Mouse (Mus musculus) midbrain, postnatal 0 days (tissue): Measurements from ENCODE around the gene Cenpb. TPM values are rescaled to one million over a fixed set of nuclear protein-coding genes. Genes with fewer than 3 reads are reported as not detected.

Experiments used
- ATAC-seq: fragments of 200-750 bp; cut with Nextera tagmentation; 2 replicates; pipeline ENCODE4 v1.8.0; 2017; ENCODE audit warnings: moderate number of reproducible peaks, mild to moderate bottlenecking, moderate TSS enrichment, moderate library complexity; ENCODE audit not compliant: low FRiP score
- DNase-seq: peaks from one replicate; pipeline ENCODE4 v3.0.0-alpha.2; 2015; ENCODE audit warnings: low spot score
- H3K27ac ChIP-seq: fragments of 300-500 bp; sonication (generic); 2 replicates; pipeline ENCODE4 v1.5.1; 2014; ENCODE audit warnings: low read depth, mild to moderate bottlenecking, low read length, mixed read lengths
- H3K27me3 ChIP-seq: fragments of 300-500 bp; sonication (generic); 2 replicates; pipeline ENCODE4 v1.6.1; 2014; ENCODE audit warnings: low read length, control low read depth, mixed read lengths; ENCODE audit not compliant: insufficient read depth
- H3K36me3 ChIP-seq: fragments of 300-500 bp; sonication (generic); 2 replicates; pipeline ENCODE4 v1.6.1; 2014; ENCODE audit warnings: low read length, control low read depth, mixed read lengths; ENCODE audit not compliant: insufficient read depth
- H3K4me1 ChIP-seq: fragments of 300-500 bp; sonication (generic); 2 replicates; pipeline ENCODE4 v1.6.1; 2014; ENCODE audit warnings: mild to moderate bottlenecking, control low read depth, antibody characterized with exemption, low read length, mixed read lengths; ENCODE audit not compliant: insufficient read depth
- H3K4me2 ChIP-seq: fragments of 300-500 bp; sonication (generic); 2 replicates; pipeline ENCODE4 v1.6.1; 2014; ENCODE audit warnings: low read depth, mild to moderate bottlenecking, low read length, mixed read lengths; ENCODE audit not compliant: poor library complexity, severe bottlenecking
- H3K4me3 ChIP-seq: fragments of 300-500 bp; sonication (generic); 2 replicates; pipeline ENCODE4 v1.5.1; 2014; ENCODE audit warnings: low read depth, mild to moderate bottlenecking, low read length, moderate library complexity
- H3K9ac ChIP-seq: fragments of 300-500 bp; sonication (generic); replicated peaks from 2 replicates; pipeline ENCODE4 v1.6.1; 2014; ENCODE audit warnings: mild to moderate bottlenecking, low read length, moderate library complexity, mixed read lengths; ENCODE audit not compliant: poor library complexity, severe bottlenecking
- H3K9me3 ChIP-seq: fragments of 300-500 bp; sonication (generic); 2 replicates; pipeline ENCODE4 v1.6.1; 2016; ENCODE audit warnings: low read length, control low read depth
- CTCF ChIP-seq: IDR thresholded peaks from 2 replicates; pipeline ENCODE4 v1.5.1; 2016; ENCODE audit warnings: antibody characterized with exemption, mild to moderate bottlenecking
- WGBS: fragments of 180-500 bp; shearing (Covaris S2); extraction: QIAGEN DNeasy Blood & Tissue Kit; methylation state at CpG from one replicate; pipeline ENCODE4 v1.1.7; 2014; 5-methylcytosine and 5-hydroxymethylcytosine counted together
- polyA plus RNA-seq: library from polyadenylated mRNA; unstranded; fragments of >200 nt; fragmentation: Nextera tagmentation; extraction: Ambion mirVana; gene quantifications from 2 replicates; pipeline ENCODE4 v1.2.1, GENCODE M21; 2015
- total RNA-seq: library from RNA; depleted of rRNA; stranded (reverse); fragments of >200 nt; gene quantifications from 2 replicates; pipeline ENCODE4 v1.2.3, GENCODE M21; 2014

Gene Cenpb
- total and polyA plus RNA-seq, 2 experiments from 2014 or later = 13.1 to 98.2 TPM

DNA sequence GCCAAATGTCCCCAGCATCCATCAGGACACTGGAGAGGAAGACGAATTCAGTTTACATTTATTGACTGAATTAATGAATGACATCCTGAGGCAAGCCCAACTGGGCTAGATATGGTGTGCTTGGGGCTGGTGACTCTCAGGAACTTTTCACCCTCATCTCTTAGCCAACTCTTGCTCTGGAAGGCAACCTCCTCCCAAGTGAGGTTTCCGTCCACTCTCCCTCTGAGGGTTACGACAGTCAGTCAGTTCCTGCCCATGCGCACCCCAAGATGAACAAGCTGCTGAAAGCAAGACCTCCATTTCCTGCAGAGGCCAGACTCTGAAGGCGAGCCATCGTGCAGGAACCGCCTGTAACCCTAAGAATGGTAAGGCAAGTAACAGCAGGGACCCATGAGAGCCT is 22.9 kb downstream of the Cenpb start:
- TF ChIP-seq CTCF = no peak
- H3K4me1 ChIP-seq = peaks cover 8% of the 10 kb centered on the region; the same call in 1 of the 2 replicates
- H3K9me3 ChIP-seq = no peaks in the 10 kb centered on the region
- ATAC-seq = no peak
- no peaks in the 10 kb centered on the region for H3K27me3 ChIP-seq
- WGBS = 94% methylated on average over 7 of the region's 7 CpGs
- no peak overlapping the region for H3K4me2 ChIP-seq
- H3K9ac ChIP-seq = no peak overlapping the region
- no peak overlapping the region for H3K4me3 ChIP-seq
- no peak overlapping the region for H3K27ac ChIP-seq
- peaks cover 11% of the 10 kb centered on the region for H3K36me3 ChIP-seq
- no peak for DNase-seq

GRCm38 (mm10) chr2:131154036-131154435 is 25.8 kb downstream of the Cenpb start:
- Histone ChIP-seq H3K4me1 (peaks cover 8% of the 10 kb centered on the region; the same call in 1 of the 2 replicates), H3K9ac (no peak overlapping the region), H3K27ac (no peak overlapping the region), H3K4me3 (no peak overlapping the region), H3K36me3 (peaks cover 29% of the 10 kb centered on the region), H3K9me3 (no peaks in the 10 kb centered on the region), H3K4me2 (no peak overlapping the region), H3K27me3 (no peaks in the 10 kb centered on the region)
- WGBS = 87% methylated on average over 4 of the region's 4 CpGs
- TF ChIP-seq CTCF = no peak
- ATAC-seq (no peak), DNase-seq (no peak)

DNA sequence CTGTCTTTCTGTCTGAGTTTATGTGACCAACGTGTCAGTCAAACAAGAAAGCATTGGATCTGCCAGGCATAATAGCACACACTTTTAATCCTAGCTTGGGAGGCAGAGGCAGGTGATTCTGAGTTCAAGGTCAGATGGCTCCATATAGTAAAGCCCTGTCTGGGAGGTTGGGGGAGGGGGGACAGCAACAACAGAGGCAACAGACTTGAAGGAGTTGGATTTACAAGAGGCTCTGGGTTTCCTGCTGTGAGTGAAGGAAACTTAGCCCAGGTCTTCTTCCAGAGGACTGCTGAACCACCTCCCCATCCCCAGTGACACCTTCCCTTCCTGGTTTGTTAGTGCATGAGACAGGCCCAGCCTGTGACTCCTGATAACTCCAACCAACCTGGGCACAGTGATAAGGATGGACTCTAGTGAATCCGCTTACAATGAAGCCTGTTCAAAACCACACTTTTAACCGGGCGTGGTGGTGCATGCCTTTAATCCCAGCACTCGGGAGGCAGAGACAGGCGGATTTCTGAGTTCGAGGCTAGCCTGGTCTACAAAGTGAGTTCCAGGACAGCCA is 27.6 kb downstream of the Cenpb start:
- H3K9me3 ChIP-seq = no peaks in the 10 kb centered on the region
- no peaks in the 10 kb centered on the region for H3K4me1 ChIP-seq
- peaks cover 47% of the 10 kb centered on the region for H3K36me3 ChIP-seq
- H3K4me2 ChIP-seq = no peak overlapping the region
- no peak for ATAC-seq
- no peak overlapping the region for H3K9ac ChIP-seq
- 99% methylated on average over 7 of the region's 7 CpGs for WGBS
- no peaks in the 10 kb centered on the region for H3K27me3 ChIP-seq
- H3K4me3 ChIP-seq = no peak overlapping the region
- no peak for DNase-seq
- no peak overlapping the region for H3K27ac ChIP-seq
- TF ChIP-seq CTCF = no peak

DNA sequence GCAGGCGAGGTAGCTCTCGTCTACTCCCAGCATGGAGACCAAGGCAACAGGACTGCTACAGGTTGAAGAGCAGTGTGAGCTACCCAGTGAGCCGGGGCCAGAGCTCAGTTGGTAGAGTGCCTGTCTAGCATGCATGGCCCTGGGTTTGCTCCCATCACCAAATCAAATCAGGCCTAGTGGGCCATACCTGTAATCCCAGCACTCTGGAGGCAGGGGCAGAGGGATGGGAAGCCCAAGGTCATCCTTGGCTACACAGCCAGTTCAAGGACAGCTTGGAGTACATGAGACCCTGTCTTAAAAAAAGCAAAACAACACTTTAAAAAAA is 30.7 kb downstream of the Cenpb start:
- WGBS = 94% methylated on average over 3 of the region's 3 CpGs
- ATAC-seq = no peak
- Histone ChIP-seq H3K27me3 (no peaks in the 10 kb centered on the region), H3K36me3 (peaks cover 75% of the 10 kb centered on the region), H3K4me3 (no peak overlapping the region), H3K4me2 (no peak overlapping the region), H3K9ac (no peak overlapping the region), H3K9me3 (no peaks in the 10 kb centered on the region), H3K27ac (no peak overlapping the region), H3K4me1 (no peaks in the 10 kb centered on the region)
- TF ChIP-seq CTCF = no peak
- no peak for DNase-seq

DNA sequence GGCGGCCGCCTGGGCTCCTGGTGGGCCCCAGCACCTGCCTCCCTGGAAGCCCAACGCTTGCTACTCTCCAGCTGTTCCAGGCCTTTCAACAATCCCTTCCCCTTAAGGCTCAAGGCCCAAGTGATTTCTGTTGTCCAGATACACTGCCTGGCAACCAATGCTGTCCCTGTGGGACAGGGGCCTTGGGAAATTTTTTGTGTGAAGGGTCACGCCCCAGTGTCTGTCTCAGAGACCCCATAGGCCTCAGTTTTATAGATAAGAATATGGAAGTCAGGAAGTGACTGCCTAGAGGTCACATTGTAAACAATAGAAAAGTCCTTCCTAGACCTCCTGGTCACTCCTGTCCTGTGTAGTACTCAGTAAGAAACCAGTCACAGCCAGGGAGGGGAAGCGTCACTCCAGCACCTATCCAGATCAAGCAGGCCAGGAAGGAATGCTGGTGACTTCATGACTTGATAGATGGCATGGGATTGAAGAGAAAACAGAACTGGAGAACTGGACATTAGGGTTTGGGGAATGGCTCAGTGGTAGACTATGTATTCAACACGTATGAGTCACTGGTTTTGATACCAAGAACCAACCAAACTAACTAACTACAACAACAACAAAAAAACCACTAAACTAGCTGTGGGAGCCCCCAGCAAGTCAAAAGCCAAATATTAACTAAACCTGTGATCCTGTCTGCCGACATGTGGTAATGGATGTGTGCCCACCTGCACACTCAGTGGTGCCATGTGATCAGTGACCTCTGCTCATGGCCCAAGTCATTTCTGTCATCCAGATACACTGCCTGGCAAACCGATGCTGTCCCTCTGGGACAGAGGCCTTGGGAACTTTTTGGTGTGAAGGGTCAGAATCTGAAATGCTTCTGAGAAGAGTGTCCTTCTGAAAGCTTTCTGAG is 31.3 kb downstream of the Cenpb start:
- Histone ChIP-seq H3K36me3 (peaks cover 75% of the 10 kb centered on the region), H3K27me3 (no peaks in the 10 kb centered on the region)
- WGBS = 91% methylated on average over 8 of the region's 8 CpGs

DNA sequence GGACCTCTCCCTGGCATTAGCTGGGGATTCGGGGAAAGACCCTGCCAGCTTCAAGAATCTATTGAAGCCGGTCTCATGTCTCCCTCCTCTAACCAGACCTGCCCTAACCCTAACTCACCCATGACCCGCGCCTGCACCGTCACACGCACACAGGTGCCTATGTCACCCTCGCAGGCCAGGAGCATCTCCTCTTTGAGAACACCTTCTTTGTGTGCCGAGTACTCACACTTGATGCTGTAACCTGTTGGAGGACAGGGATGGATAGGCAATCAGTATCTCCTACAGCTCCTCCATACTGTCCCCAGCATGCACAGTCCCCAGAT is 32.9 kb downstream of the Cenpb start:
- Histone ChIP-seq H3K9ac (no peak overlapping the region), H3K4me1 (no peaks in the 10 kb centered on the region), H3K36me3 (peaks cover 63% of the 10 kb centered on the region), H3K27me3 (no peaks in the 10 kb centered on the region), H3K4me3 (no peak overlapping the region), H3K9me3 (no peaks in the 10 kb centered on the region), H3K4me2 (no peak overlapping the region), H3K27ac (no peak overlapping the region)
- DNase-seq (no peak), ATAC-seq (no peak)
- no peak for TF ChIP-seq CTCF
- over 99% methylated on average over 8 of the region's 8 CpGs for WGBS

More for the DNA sequence above, 31.3 kb downstream of the Cenpb start:
- TF ChIP-seq CTCF = no peak
- DNase-seq = no peak
- Histone ChIP-seq H3K4me3 (no peak overlapping the region), H3K9ac (no peak overlapping the region), H3K27ac (no peak overlapping the region), H3K4me1 (no peaks in the 10 kb centered on the region), H3K9me3 (no peaks in the 10 kb centered on the region), H3K4me2 (no peak overlapping the region)
- ATAC-seq = no peak
